Comparison of ENCODE assay signal across 21 mouse cellular contexts in the genomic region with DNA sequence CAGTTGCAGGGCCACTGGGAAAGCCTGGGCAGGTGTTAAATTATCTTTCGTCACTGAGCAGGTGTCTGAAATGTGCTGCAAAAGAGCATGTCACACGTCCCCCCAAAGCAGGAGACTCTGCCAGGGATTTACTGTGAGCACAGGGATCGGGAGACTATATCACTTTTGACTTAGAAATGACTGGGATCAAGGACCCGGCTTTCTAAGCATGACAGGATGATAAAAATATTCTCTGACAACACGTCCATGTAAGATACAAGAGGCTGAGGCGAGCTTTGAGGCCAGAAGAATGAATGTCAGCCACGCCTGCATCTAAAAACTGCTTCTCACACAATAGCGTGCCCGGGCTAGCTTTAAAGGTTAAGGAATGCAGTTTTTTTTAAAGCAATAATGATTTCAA.
"Had no signal": no experiment of that assay in that cellular context is flagged by ENCODE, and none has a peak within 500 bp of the region (broad histone marks: within the 10 kb centered on the region; RNA-seq: fewer than 3 reads in every experiment).

No protein-coding gene starts in this region.

- H3K36me3 ChIP-seq: kidney, embryonic 15.5 days; limb, embryonic 12.5 days; liver, embryonic 12.5 days; liver, embryonic 15.5 days; lung, embryonic 15.5 days; midbrain, embryonic 12.5 days; midbrain, embryonic 15.5 days; neural tube, embryonic 12.5 days; neural tube, embryonic 15.5 days had no signal

- H3K9ac ChIP-seq: kidney, embryonic 15.5 days; limb, embryonic 12.5 days; liver, embryonic 12.5 days; liver, embryonic 15.5 days; lung, embryonic 15.5 days; midbrain, embryonic 12.5 days; midbrain, embryonic 15.5 days; neural tube, embryonic 12.5 days; neural tube, embryonic 15.5 days had no signal

- DNase-seq: kidney, postnatal 10 days; kidney, postnatal 36 days; layer of hippocampus, postnatal 36 days; liver; lung, adult 18-20 months; right cerebral cortex, adult 18-20 months; right cerebral cortex, postnatal 14 days; right cerebral cortex, postnatal 4 days; thymus, adult 18-20 months; thymus, postnatal 36 days had no signal

- H3K4me3 ChIP-seq: kidney, embryonic 15.5 days; left cerebral cortex, adult 2 months; limb, embryonic 12.5 days; liver, embryonic 12.5 days; liver, embryonic 15.5 days; lung, embryonic 15.5 days; midbrain, embryonic 12.5 days; midbrain, embryonic 15.5 days; neural tube, embryonic 12.5 days; neural tube, embryonic 15.5 days had no signal

- H3K27ac ChIP-seq: kidney, embryonic 15.5 days; left cerebral cortex, adult 2 months; limb, embryonic 12.5 days; liver, embryonic 12.5 days; liver, embryonic 15.5 days; lung, embryonic 15.5 days; macrophage; midbrain, embryonic 12.5 days; midbrain, embryonic 15.5 days; neural tube, embryonic 12.5 days; neural tube, embryonic 15.5 days had no signal

- H3K9me3 ChIP-seq: kidney, embryonic 15.5 days; limb, embryonic 12.5 days; liver, embryonic 12.5 days; liver, embryonic 15.5 days; lung, embryonic 15.5 days; midbrain, embryonic 12.5 days; midbrain, embryonic 15.5 days; neural tube, embryonic 12.5 days; neural tube, embryonic 15.5 days had no signal

- ATAC-seq: liver, embryonic 12.5 days; midbrain, embryonic 15.5 days had no signal

- H3K4me2 ChIP-seq: kidney, embryonic 15.5 days; limb, embryonic 12.5 days; liver, embryonic 12.5 days; liver, embryonic 15.5 days; lung, embryonic 15.5 days; midbrain, embryonic 12.5 days; midbrain, embryonic 15.5 days; neural tube, embryonic 12.5 days; neural tube, embryonic 15.5 days had no signal

- H3K4me1 ChIP-seq: kidney, embryonic 15.5 days; limb, embryonic 12.5 days; liver, embryonic 12.5 days; liver, embryonic 15.5 days; lung, embryonic 15.5 days; midbrain, embryonic 12.5 days; neural tube, embryonic 12.5 days; neural tube, embryonic 15.5 days had no signal

- H3K27me3 ChIP-seq: kidney, embryonic 15.5 days; limb, embryonic 12.5 days; liver, embryonic 12.5 days; liver, embryonic 15.5 days; lung, embryonic 15.5 days; midbrain, embryonic 12.5 days; midbrain, embryonic 15.5 days; neural tube, embryonic 12.5 days; neural tube, embryonic 15.5 days had no signal
